Mouse (Mus musculus) hindbrain, embryonic 12.5 days (tissue): ENCODE measurements around the gene Slc6a4. TPM values are rescaled to one million over a fixed set of nuclear protein-coding genes. Genes with fewer than 3 reads are reported as not detected.

Experiments used
- ATAC-seq: fragments of 200-750 bp; cut with Nextera tagmentation; 2 replicates; pipeline ENCODE4 v1.8.0; 2017; ENCODE audit warnings: moderate TSS enrichment; ENCODE audit not compliant: low FRiP score
- H3K27ac ChIP-seq: fragments of 300-500 bp; sonication (generic); 2 replicates; pipeline ENCODE4 v1.5.1; 2016; ENCODE audit warnings: mild to moderate bottlenecking
- H3K27me3 ChIP-seq: fragments of 300-500 bp; sonication (generic); 2 replicates; pipeline ENCODE4 v1.6.1; 2016; ENCODE audit warnings: mild to moderate bottlenecking
- H3K36me3 ChIP-seq: fragments of 300-500 bp; sonication (generic); 2 replicates; pipeline ENCODE4 v1.6.1; 2016; ENCODE audit warnings: mild to moderate bottlenecking
- H3K4me1 ChIP-seq: fragments of 300-500 bp; sonication (generic); 2 replicates; pipeline ENCODE4 v1.6.1; 2016
- H3K4me2 ChIP-seq: fragments of 300-500 bp; sonication (generic); replicated peaks from 2 replicates; pipeline ENCODE4 v1.6.1; 2016; ENCODE audit warnings: mild to moderate bottlenecking
- H3K4me3 ChIP-seq: fragments of 300-500 bp; sonication (generic); 2 replicates; pipeline ENCODE4 v1.5.1; 2016; ENCODE audit warnings: mild to moderate bottlenecking
- H3K9ac ChIP-seq: fragments of 300-500 bp; sonication (generic); 2 replicates; pipeline ENCODE4 v1.6.1; 2016; ENCODE audit warnings: mild to moderate bottlenecking, moderate library complexity
- H3K9me3 ChIP-seq: fragments of 300-500 bp; sonication (generic); replicated peaks from 2 replicates; pipeline ENCODE4 v1.6.1; 2016; ENCODE audit warnings: mild to moderate bottlenecking
- WGBS: fragments of 180-500 bp; shearing (Covaris S2); methylation state at CpG from one replicate; pipeline ENCODE4 v1.1.7; 2016; 5-methylcytosine and 5-hydroxymethylcytosine counted together
- polyA plus RNA-seq: library from polyadenylated mRNA; unstranded; fragments of >200 nt; fragmentation: Nextera tagmentation; extraction: Ambion mirVana; gene quantifications from 2 replicates; pipeline ENCODE4 v1.2.1, GENCODE M21; 2016

The Slc6a4 gene
- polyA plus RNA-seq: 4.3 and 4.4 TPM in 2 replicates

DNA sequence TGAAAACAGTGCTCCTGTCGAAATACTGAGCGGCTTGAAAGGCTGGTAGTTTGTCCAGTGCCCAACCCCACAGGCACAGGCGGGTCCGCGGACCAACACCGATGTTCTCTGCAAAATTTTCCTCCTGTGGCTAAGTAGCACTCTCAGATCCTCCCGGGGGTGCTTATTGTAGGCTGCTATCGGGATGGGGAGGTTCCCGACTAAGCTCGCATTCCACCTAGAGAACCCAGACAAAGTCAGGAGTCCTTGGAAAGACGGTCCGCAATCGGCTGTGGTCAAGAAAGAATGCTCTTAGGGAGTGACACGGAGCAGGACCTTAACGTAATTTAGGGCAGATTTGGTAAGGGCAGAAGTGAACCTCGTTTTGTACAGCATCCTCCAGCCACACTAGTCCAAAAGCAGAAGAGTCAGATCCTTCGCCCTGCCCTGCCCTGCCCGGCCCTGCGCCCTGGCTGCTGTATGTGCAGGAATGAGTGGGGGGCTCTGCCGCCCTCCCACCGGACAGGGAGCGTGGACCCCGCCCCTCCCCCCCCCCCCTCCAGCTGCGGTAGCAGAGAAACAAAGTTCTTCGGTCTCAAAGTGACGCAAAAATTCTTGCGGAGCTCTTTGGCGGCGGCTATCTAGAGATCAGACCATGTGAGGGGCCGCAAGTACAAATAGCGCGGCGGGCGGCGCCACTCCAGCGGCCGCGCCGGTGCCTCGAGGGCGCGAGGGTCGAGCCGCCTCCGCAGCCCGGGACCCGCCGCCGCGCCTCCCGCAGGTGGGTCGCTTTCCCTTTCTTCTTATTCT lies at the start of gene Slc6a4:
Gene Slc6a4, plus strand, starts transcription at position 688 of the 789 bp plus-strand sequence.
- H3K36me3 ChIP-seq: no peaks in the 10 kb centered on the region
- peaks cover 18% of the 10 kb centered on the region for H3K4me1 ChIP-seq
- H3K4me2 ChIP-seq: peak within 1 kb of the TSS; percentile 85
- H3K27ac ChIP-seq: no peak within 1 kb of the TSS
- no peaks in the 10 kb centered on the region for H3K9me3 ChIP-seq
- no peak for ATAC-seq
- peak within 1 kb of the TSS; percentile 49 for H3K9ac ChIP-seq
- WGBS: under 1% methylated on average over 49 of the region's 52 CpGs
- peaks cover 71% of the 10 kb centered on the region for H3K27me3 ChIP-seq
- H3K4me3 ChIP-seq: peak within 1 kb of the TSS; percentile 41

DNA sequence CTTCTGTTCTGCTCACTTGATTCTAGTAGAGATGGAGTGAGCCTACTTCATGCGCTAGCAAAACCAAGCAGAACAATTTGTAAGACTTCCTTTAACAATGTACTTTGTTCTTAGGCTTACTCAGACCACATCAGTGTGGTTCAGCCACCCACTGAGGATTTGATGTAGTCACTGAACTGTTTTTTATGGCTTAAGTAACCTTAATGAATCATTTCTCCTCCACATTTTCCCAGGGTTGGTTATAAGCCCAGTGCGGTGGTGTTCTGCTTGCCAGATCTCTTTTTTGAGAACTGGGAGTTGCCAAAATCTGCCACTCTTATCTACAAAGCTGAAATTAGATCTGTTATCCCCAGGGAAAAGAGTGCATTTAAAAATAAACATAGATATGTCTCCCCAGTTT lies 44.9 kb upstream of the Slc6a4 start:
- ATAC-seq: no peak
- no peaks in the 10 kb centered on the region for H3K9me3 ChIP-seq
- no peaks in the 10 kb centered on the region for H3K27me3 ChIP-seq
- no peak overlapping the region for H3K4me3 ChIP-seq
- WGBS: 98% methylated on average over 2 of the region's 2 CpGs
- H3K36me3 ChIP-seq: peaks cover 70% of the 10 kb centered on the region
- H3K9ac ChIP-seq: no peak overlapping the region
- no peak overlapping the region for H3K4me2 ChIP-seq
- H3K4me1 ChIP-seq: no peaks in the 10 kb centered on the region
- no peak overlapping the region for H3K27ac ChIP-seq

DNA sequence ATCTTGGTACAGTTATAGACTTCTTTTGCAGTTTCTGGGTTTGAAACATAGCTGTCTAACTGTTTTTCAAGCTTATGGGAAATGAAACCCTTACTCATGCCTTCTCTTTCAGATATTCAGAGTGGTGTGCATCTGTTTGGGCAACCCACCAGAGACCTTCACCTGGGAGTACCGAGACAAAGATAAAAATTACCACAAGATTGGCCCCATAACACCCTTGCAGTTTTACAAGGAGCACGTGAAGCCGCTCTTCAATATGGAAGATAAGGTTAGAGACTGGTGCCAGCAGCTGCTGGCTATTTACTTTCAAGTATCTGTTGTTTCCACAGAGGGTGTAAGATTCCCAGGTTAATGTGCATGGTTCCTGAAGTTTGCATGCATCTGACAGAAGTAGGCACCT lies 32.7 kb upstream of the Slc6a4 start:
- no peak for ATAC-seq
- H3K4me2 ChIP-seq: no peak overlapping the region
- no peak overlapping the region for H3K27ac ChIP-seq
- H3K4me3 ChIP-seq: no peak overlapping the region
- no peak overlapping the region for H3K9ac ChIP-seq
- peaks cover 79% of the 10 kb centered on the region for H3K36me3 ChIP-seq
- H3K27me3 ChIP-seq: no peaks in the 10 kb centered on the region
- WGBS: 96% methylated on average over 3 of the region's 3 CpGs
- H3K4me1 ChIP-seq: no peaks in the 10 kb centered on the region
- H3K9me3 ChIP-seq: no peaks in the 10 kb centered on the region

DNA sequence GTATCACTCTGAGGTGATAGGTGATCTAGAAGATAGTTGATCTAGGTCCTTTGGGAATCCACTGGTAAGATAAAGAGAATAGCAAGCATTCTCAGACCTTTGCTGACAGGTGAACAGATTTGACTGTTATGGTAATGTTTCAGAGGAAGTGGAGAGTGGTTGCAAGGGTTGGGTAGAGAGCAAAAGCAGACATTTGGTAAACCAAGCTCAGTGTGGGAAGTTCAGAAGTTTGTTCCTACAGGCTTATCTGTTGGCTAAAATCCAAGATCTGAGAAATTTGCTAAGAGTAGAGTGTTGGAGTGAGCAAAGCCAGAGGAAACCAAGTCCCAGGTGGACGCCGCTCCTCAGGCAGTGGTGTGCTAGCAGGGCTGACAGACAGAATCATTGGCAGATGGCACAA lies 28.1 kb upstream of the Slc6a4 start:
- no peaks in the 10 kb centered on the region for H3K9me3 ChIP-seq
- no peaks in the 10 kb centered on the region for H3K27me3 ChIP-seq
- no peak overlapping the region for H3K9ac ChIP-seq
- peaks cover 85% of the 10 kb centered on the region for H3K36me3 ChIP-seq
- WGBS: 98% methylated on average over 2 of the region's 2 CpGs
- no peaks in the 10 kb centered on the region for H3K4me1 ChIP-seq
- H3K4me3 ChIP-seq: no peak overlapping the region
- H3K4me2 ChIP-seq: no peak overlapping the region
- ATAC-seq: no peak
- no peak overlapping the region for H3K27ac ChIP-seq

DNA sequence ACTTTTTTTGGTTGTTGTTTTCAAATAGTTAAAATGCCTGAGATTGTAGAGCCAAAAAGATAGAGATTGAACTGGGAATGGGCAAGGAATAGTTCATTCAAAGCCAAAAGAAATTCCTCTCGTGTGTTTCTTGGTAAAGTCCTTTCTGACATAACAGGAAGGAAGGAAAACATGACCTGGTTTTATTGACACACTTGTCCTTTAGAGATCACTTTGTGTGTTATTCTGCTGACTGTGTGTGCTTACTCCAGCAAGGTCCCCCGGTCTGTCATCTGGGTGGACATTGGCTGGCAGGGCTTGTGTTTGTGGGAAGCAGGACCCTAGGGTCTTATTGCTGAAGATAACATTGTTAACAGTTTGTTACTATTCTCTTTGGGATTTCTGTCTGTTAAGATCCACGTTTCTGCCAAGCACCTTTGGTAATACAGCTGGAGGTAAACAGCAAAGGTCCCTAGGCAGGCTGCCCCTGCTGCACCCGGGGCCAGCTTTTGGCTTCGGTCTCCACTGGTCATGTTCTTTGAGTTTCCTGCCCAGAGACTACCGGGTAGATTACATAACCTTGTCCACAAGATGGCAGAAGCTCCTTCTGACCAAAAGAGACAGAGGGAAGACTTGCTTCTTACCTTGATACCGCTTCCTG lies 23.6 kb upstream of the Slc6a4 start:
- no peak overlapping the region for H3K4me2 ChIP-seq
- H3K9me3 ChIP-seq: no peaks in the 10 kb centered on the region
- H3K9ac ChIP-seq: no peak overlapping the region
- no peaks in the 10 kb centered on the region for H3K27me3 ChIP-seq
- ATAC-seq: no peak
- no peak overlapping the region for H3K4me3 ChIP-seq
- 90% methylated on average over 7 of the region's 7 CpGs for WGBS
- H3K4me1 ChIP-seq: no peaks in the 10 kb centered on the region
- H3K36me3 ChIP-seq: peaks cover 81% of the 10 kb centered on the region
- no peak overlapping the region for H3K27ac ChIP-seq

DNA sequence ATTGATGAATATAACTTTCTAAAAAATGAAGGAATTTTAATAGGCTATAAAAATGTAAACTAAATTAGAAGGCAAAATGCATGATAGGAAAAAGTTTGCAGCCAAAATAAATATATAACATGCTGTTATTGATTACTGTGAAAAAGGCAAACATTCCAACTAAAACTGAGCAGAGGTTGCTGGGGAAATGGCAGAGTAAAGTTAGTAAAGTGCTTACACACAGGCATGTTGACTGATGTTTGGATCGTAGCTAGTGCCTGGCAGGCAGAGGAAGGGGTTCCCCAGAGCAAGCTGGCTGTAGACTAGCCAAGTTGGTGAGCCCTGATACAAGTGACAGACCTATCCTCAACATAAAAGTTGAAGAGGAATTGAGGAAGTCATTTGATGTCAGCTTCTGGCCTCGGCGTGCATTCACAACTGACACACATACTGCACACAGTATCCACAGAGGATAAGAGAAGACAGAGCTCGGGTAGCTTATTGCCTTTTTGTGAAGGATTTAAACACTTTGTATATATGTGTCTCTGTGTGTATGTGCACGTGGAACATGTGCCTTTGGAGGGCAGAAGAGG lies 16.7 kb upstream of the Slc6a4 start:
- H3K9ac ChIP-seq: no peak overlapping the region
- H3K27me3 ChIP-seq: no peaks in the 10 kb centered on the region
- H3K4me3 ChIP-seq: no peak overlapping the region
- H3K36me3 ChIP-seq: peaks cover 61% of the 10 kb centered on the region
- no peaks in the 10 kb centered on the region for H3K4me1 ChIP-seq
- 88% methylated on average over 5 of the region's 5 CpGs for WGBS
- no peak overlapping the region for H3K4me2 ChIP-seq
- ATAC-seq: no peak
- no peaks in the 10 kb centered on the region for H3K9me3 ChIP-seq
- H3K27ac ChIP-seq: no peak overlapping the region

DNA sequence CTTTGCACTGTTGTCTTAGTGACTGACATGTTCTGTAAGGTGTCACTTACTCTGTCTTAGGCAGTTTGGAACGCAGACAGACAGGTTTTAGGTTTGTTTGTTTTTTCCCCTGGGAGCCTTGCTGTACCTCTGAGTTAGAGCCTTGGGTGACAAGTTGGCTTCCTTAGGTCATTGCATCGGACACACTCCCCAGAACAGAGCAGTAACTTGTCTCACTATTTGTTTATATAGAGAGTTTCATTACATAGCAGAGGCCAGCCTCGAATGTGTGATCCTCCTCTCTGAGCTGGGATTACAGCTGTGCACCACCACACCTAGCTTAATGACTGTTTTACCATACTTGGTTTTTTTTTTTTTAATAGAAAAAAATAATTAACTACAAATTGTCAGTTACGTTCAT lies 16.0 kb upstream of the Slc6a4 start:
- Histone ChIP-seq H3K27me3 (no peaks in the 10 kb centered on the region), H3K4me3 (no peak overlapping the region), H3K9me3 (no peaks in the 10 kb centered on the region), H3K4me1 (no peaks in the 10 kb centered on the region), H3K27ac (no peak overlapping the region), H3K4me2 (no peak overlapping the region), H3K36me3 (peaks cover 67% of the 10 kb centered on the region), H3K9ac (no peak overlapping the region)
- WGBS: 82% methylated on average over 4 of the region's 4 CpGs
- ATAC-seq: no peak

DNA sequence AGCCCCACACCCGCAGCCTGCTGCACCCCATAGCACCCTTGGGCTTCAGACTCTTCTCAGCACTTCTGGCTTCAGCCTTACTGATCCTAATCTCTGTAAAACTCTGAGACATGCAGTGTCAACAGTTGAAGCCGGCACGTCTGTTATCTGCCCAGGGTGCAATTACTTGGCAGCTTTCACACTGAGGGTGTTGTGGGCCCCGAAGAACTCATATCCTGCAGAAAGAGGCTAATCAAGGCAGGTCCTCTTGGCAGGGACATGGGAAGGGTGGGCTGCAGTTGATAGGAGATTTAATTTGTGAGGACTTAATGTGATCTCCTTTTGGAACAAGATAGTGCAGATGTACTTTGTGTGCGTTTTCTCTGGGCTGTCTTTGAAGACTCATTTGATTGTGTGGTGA lies 14.8 kb upstream of the Slc6a4 start:
- Histone ChIP-seq H3K27ac (no peak overlapping the region), H3K9me3 (no peaks in the 10 kb centered on the region), H3K36me3 (peaks cover 66% of the 10 kb centered on the region), H3K4me3 (no peak overlapping the region), H3K4me1 (no peaks in the 10 kb centered on the region), H3K9ac (no peak overlapping the region), H3K27me3 (no peaks in the 10 kb centered on the region), H3K4me2 (no peak overlapping the region)
- no peak for ATAC-seq
- 85% methylated on average over 5 of the region's 5 CpGs for WGBS

DNA sequence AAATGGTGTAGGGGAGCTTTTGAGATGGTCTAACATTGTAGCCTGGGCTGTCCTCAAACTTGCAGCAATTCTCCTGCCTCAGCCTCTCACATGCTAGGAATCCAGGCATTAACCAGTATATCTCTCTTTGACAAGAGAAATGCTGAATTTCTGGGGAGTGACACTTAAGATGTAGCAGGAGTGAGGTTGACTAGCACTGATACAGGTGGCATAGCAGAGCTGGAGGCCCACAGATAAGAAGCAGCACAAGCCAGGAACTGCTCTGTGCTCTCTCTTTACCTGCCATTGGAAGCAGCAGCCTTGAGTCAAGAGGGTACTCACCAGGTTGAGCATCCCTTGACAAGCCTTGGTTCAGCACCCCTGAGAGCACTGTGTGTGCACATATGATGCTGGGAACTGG lies 14.2 kb upstream of the Slc6a4 start:
- H3K9me3 ChIP-seq: no peaks in the 10 kb centered on the region
- H3K27me3 ChIP-seq: no peaks in the 10 kb centered on the region
- peaks cover 62% of the 10 kb centered on the region for H3K36me3 ChIP-seq
- no peaks in the 10 kb centered on the region for H3K4me1 ChIP-seq
- no peak overlapping the region for H3K4me3 ChIP-seq
- H3K4me2 ChIP-seq: no peak overlapping the region
- no peak overlapping the region for H3K27ac ChIP-seq
- ATAC-seq: no peak
- H3K9ac ChIP-seq: no peak overlapping the region

DNA sequence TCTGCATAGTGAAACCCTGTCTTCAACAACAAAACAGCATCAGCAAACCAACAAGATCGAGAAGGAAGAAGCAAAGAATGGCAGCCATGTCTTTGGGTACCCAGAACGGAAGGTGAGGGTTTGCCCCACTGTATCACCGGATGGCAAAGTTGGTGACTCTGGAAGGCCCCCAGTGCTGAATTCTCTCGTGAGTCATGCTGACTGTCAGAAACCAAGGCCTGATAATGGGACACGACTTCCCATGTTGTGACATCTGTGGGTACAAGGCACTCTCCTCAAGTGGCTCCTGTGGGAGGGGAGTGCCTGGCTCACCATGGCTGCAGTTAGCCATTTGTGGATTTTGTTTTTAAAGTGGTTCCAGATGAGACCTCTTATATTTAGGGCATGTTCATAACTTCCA lies 7.6 kb upstream of the Slc6a4 start:
- 75% methylated on average over 5 of the region's 5 CpGs for WGBS
- Histone ChIP-seq H3K9ac (no peak overlapping the region), H3K36me3 (peaks cover 27% of the 10 kb centered on the region), H3K27ac (no peak overlapping the region), H3K4me3 (no peak overlapping the region), H3K4me2 (no peak overlapping the region), H3K27me3 (peaks cover 9% of the 10 kb centered on the region), H3K9me3 (no peaks in the 10 kb centered on the region), H3K4me1 (peaks cover 4% of the 10 kb centered on the region; the same call in 1 of the 2 replicates)
- ATAC-seq: no peak

DNA sequence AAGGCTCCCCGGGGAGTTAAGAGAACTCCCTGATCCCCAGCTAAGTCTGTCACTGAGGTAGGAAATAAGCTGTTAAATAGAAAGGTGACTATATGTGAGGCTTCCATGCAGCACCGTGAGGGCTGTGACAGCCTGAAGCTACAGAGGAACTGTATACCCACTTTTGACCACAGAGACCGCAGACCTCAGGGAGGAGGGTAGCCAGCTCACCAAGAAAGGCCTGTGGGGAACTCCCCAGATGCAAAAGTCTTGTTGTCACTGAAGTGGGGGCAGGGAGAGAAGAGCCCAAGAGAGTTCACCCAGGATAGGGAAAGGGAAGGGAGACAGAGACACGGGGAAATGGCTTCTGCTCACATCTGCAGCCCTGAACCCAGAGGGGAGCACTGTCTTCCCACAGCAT lies 5.5 kb upstream of the Slc6a4 start:
- Histone ChIP-seq H3K27me3 (peaks cover 26% of the 10 kb centered on the region), H3K4me1 (peaks cover 12% of the 10 kb centered on the region), H3K27ac (no peak overlapping the region), H3K4me3 (no peak overlapping the region), H3K4me2 (no peak overlapping the region), H3K9ac (no peak overlapping the region), H3K9me3 (no peaks in the 10 kb centered on the region), H3K36me3 (peaks cover 7% of the 10 kb centered on the region; the same call in 1 of the 2 replicates)
- 40% methylated on average over 4 of the region's 4 CpGs for WGBS
- ATAC-seq: no peak

DNA sequence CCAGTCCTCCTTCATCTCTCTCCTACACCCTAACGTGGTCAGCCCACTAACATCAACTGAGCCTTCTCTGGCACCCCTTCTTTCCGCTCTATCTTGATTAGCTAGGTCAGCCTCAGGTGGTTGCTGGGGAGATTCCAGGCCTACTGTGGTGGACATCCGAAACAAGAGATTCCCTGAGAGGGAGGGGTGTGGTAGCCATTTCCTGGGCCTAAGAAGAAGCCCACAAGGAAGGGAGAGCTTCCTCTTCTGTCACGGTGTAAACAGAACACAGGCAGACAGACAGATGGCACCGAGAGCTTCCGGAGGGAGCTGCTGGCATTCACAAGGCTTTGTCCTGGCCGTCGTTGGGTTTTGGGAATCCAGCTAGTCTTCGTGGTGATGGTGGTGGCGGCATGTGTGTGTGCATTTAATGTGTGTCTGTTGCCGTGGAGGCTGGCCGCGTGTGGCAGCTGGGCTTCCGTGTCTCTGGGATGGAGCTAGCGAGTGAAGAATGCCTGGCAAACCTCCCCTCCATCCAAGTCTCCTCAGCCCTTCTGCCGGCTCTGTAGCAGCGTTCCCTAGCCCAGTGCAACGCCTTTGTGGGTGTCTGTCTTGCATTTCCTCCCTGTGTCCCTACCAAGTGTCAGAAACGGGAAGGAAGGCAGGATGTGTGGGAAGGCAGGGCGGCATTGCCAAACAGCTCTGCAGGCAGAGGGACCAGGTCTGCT lies 2.3 kb upstream of the Slc6a4 start:
- Histone ChIP-seq H3K4me2 (no peak overlapping the region), H3K9me3 (no peaks in the 10 kb centered on the region), H3K27me3 (peaks cover 57% of the 10 kb centered on the region), H3K9ac (no peak overlapping the region), H3K36me3 (no peaks in the 10 kb centered on the region), H3K27ac (no peak overlapping the region), H3K4me3 (no peak overlapping the region), H3K4me1 (peaks cover 22% of the 10 kb centered on the region)
- no peak for ATAC-seq
- 57% methylated on average over 20 of the region's 20 CpGs for WGBS
